Mouse (Mus musculus): ENCODE measurements around the gene Cilp2.

The Cilp2 gene

GRCm38 (mm10) chr8:69887289-69888243 is at the start of gene Cilp2:
Gene Cilp2, minus strand, starts transcription at chr8:69887687.
- in situ Hi-C loops (cut with MboI, MseI) = no loop called here

DNA sequence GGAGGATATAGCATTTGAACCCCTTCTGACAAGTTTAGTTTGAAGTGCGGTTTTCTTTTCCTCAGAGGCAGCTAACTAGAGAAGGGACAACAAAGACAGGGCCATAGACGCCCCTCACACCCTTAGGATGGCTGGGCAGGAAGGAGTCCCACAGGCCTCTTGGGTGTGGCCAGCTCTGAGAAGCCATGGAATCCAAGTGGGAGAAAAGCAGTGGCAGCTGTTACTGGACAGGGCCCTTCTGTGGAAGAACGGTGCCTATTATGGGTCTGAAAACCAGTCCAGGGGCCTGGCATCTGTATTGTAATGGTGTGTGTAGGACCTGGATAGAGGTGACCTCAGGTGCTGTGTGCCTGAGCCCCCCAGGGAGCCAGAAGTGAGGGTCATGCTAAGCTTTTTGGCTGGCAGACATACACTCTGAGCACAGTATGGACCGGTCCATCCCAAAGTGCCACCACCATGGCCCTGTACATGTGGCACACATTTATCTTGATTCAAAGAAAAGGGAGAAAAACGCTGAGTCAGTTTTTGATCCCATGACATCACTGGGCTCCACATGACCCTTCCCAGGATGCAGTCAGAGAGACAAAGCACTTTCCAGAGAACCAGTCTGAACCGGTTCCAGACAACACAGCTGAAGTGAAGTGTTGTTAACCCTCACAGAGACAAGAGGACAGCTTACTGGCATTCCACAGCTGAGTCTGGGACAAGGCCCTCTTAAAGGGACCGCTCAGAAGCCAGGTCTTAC is 48.7 kb upstream of the Cilp2 start:
- in situ Hi-C loops (cut with MboI, MseI) = no loop called here

- in situ Hi-C loops (cut with MboI, MseI) = no loop called here
These were observed 47.9 kb upstream of the Cilp2 start for GRCm38 (mm10) chr8:69935431-69935830.

GRCm38 (mm10) chr8:69934582-69934981 is 47.1 kb upstream of the Cilp2 start:
- in situ Hi-C loops (cut with MboI, MseI) = loop anchor here in 1 of 2 experiments (5.0 kb wide), 1 partner anchor 33 kb away; no protein-coding TSS in a partner anchor

GRCm38 (mm10) chr8:69933811-69934210 is 46.3 kb upstream of the Cilp2 start:
- in situ Hi-C loops (cut with MboI, MseI) = loop anchor here in 1 of 2 experiments (5.0 kb wide), 1 partner anchor 33 kb away; no protein-coding TSS in a partner anchor

DNA sequence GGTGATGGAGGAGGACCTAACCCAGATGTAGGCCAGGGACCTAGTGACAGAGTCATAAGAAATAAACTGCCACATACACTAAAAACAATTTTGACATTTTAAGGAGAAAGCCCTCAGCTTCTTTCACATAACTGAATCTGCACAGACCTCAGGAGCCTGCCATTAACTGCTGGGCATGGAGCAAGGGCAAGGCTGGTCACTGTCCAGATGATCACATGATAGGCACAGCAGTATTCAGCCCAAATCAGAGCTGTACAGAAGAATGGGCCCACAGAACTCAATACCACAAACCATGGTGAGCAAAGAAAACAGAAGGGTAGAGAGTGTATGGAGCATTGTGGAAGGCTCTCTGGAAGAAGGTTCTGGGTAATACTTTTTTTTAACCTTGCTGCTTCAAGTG is 39.4 kb upstream of the Cilp2 start:
- in situ Hi-C loops (cut with MboI, MseI) = loop anchor here (5.0 kb wide), 3 partner anchors 40 to 235 kb away; no protein-coding TSS in a partner anchor

DNA sequence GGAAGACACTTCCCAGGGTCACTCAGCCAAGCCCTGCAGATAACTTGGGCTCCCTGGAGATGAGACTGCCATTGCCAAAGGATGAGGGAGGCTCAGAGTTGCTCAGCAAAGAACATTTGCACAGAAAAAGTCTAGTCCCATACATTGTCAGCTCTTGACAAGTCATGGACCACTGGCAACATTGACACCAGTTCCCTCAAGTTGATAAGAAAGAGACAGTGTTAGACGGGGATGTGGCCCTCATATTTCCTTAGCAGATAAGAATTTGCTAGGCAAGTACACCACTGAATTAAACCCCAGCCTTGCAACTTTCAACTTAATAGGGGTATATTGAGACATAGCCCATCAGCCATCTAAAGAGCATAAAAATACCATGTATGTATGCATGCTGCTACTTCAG is 36.5 kb upstream of the Cilp2 start:
- in situ Hi-C loops (cut with MboI, MseI) = loop anchor here in 1 of 2 experiments (5.0 kb wide), 1 partner anchor 73 kb away; the partner anchor contains the start of gene Gatad2a

DNA sequence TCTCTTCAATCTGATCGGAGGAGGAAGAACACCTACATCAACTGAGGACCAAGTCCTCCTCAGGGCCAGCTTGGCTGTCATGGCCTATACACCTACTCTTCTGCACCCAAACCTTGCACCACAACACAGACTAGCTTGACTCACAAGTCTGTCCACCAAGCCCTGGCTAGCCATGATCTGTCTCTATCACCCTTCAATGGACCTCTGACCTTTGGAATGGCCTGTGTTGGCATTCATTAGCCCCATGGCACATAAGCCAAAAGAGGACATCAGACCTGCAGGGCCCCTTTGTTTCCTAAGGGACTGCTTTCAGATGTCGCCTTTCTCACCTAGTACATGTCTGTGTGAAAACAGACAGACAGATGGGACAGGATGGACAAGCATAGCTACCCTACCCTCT is 33.7 kb upstream of the Cilp2 start:
- in situ Hi-C loops (cut with MboI, MseI) = loop anchor here in 1 of 2 experiments (5.0 kb wide), 1 partner anchor 76 kb away; the partner anchor contains the start of gene Gatad2a

DNA sequence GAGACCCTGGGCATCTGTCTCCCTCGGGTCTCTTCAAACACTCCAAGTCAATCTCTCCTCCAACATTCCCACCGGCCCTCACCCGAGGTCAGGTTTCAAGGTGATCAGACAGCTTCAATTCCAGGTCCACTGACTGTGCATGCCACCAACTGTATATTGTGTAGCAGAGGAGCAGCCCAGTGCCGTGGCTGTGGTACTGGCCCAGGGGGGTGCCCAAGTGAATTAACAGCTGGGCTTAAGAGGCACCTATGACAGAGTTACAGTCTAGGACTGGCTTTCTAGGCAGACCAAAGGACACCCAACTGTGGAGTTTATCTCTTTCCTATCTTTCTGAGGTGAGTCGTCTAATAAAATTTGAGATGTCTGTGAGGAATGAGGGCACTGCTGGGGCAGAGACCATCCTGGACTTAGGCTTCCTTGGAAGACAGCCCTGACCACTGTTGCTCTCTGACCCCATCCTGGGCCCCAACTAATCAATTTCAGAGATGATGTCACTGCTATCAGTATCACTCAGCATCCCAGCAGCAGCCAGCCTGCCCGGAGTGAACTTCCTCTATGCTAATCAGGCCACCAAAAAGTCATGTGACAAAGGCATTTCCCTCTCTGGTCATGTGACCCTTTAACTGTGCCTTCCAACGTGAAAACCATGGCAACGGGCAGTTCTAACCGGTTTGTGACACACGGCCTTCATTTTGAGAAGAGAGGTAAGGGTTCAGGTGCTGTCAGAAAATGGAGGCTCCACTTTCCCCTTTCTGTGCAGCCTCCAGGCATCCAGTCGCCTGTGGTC is 32.6 kb upstream of the Cilp2 start:
- in situ Hi-C loops (cut with MboI, MseI) = loop anchor here in 1 of 2 experiments (5.0 kb wide), 1 partner anchor 77 kb away; the partner anchor contains the start of gene Gatad2a

- in situ Hi-C loops (cut with MboI, MseI) = no loop called here
These were observed 31.5 kb upstream of the Cilp2 start for GRCm38 (mm10) chr8:69919010-69919409.

DNA sequence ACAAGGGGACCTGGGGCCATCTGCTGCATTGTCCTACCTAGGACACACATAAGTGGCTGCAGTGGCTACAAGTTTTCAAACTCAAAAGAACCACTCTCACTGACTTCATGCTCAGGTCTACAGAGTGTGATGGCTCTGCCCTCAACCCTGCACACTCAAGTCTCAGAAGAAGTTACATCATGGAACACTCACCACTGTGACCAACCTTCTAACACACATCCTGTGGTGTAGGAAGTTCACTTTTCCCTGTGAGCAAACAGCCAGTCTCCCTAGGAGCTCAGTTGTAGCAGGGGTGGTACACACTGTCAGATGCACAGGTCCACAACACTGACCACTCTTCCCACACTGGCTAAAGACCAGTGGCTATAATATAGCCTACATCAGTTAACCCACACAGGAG is 31.0 kb upstream of the Cilp2 start:
- in situ Hi-C loops (cut with MboI, MseI) = no loop called here

DNA sequence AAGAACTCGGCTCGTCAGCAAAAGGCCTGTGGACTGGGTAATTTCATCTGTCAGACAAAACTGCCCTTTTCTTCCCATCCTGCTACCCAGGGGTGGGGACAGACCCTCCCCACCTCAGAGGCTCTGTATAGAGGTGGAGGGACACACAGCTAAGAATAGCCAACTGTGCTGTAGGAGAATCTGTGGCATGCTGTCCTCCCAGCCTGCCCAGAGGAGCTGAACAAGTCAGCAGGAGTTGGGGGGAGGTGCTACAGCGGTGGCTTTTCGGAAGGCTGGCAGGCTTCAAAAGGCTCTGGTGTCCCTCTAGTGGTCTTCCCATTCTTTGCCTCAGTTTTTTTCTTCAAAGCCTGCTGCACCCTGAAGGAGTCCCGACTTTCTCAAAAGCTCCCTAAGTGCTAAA is 28.3 kb upstream of the Cilp2 start:
- in situ Hi-C loops (cut with MboI, MseI) = no loop called here

DNA sequence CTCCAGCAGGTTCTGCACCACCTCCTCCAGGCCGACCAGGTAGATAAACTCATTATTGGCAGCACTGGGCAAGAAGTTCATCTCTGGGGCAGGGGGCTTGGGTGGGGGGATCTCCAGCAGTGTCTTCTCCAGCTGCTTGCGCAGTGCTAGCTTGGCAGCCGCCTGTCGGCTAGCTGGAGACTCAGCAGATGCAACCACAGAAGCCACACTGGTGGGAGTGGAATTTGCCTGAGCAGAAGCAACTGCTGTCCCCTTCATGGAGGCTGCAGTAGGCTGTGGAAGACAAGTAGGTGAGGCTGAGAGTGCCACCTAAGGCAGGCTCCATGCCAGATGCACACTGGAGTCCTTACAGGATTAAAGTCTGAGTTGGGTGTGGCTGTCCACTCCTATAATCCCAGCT is 27.0 kb upstream of the Cilp2 start:
- in situ Hi-C loops (cut with MboI, MseI) = no loop called here

DNA sequence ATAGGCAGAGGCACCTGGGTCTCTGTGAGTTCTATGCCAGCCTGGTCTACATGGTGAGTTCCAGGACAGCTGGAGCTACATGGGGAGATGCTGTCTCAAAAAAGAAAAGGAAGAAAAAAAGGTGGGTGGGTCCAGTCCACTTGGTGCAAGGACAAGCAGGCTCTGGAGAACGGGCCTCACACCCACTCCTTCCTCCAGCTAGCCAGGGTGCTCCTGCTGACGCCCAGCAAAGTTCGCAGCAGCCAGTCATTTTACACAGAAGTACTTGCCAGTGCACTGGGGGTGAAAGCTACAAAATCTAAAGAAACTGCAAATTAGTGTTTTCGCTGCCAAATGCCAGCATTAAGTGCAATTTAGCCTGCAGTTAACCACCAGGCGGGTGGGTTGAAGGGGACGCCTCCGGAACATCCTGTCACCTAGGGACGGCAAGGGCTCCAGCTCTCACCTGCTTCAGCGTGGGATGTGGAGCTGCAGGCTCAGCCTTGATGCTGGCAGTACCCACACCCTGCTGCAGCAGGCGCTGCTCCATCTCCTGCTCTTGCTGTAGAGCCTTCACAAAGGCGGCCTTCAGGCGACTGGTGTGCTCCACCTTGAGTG is 25.1 kb upstream of the Cilp2 start:
- in situ Hi-C loops (cut with MboI, MseI) = no loop called here

GRCm38 (mm10) chr8:69911917-69912316 is 24.4 kb upstream of the Cilp2 start:
- in situ Hi-C loops (cut with MboI, MseI) = no loop called here

GRCm38 (mm10) chr8:69907106-69907505 is 19.6 kb upstream of the Cilp2 start:
- in situ Hi-C loops (cut with MboI, MseI) = no loop called here

GRCm38 (mm10) chr8:69906260-69906659 is 18.8 kb upstream of the Cilp2 start:
- in situ Hi-C loops (cut with MboI, MseI) = no loop called here

DNA sequence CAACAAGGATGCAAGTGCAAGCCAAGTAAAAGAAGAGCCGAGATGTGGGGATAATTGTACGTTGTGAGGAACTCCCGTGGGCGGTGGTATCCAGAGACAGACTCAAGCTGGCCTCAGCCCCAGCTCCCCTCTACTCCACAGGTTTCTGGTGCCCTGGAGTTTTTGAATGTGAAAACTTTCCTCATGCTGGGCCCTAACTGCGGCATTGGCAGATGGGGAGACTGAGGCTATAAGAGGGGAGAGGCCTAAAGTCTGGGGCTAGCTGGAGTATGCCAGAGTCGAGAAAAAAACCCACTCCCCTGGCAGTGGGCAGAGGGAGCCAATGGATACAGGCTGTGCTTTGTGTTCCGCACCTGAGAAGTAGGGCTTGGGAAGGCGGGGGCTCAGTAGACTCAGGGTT is 16.6 kb upstream of the Cilp2 start:
- in situ Hi-C loops (cut with MboI, MseI) = no loop called here

DNA sequence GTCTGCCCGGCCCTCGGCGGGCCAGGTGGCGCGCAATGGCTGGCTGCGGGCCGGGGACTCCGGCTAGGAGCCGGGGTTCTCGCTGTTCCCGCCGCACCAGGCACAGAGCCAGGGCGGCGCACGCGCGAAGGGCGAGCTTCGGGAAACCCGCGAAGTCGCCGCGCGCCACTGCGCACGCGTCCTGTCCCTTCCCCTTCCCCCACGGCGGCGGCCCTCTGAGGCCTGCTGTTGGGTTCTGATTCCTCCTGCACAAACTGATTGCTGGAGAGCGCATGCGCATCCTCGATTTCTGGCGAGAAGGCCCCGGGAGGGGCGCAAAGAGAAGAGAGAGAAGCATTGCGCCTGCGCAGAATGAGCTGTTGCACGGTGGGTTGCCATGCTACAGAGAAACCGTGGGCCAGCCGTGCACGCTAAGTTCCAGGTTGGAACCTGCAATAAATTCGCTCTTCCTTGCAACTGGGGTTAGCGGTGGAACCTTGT is 15.6 kb upstream of the Cilp2 start:
- in situ Hi-C loops (cut with MboI, MseI) = no loop called here

DNA sequence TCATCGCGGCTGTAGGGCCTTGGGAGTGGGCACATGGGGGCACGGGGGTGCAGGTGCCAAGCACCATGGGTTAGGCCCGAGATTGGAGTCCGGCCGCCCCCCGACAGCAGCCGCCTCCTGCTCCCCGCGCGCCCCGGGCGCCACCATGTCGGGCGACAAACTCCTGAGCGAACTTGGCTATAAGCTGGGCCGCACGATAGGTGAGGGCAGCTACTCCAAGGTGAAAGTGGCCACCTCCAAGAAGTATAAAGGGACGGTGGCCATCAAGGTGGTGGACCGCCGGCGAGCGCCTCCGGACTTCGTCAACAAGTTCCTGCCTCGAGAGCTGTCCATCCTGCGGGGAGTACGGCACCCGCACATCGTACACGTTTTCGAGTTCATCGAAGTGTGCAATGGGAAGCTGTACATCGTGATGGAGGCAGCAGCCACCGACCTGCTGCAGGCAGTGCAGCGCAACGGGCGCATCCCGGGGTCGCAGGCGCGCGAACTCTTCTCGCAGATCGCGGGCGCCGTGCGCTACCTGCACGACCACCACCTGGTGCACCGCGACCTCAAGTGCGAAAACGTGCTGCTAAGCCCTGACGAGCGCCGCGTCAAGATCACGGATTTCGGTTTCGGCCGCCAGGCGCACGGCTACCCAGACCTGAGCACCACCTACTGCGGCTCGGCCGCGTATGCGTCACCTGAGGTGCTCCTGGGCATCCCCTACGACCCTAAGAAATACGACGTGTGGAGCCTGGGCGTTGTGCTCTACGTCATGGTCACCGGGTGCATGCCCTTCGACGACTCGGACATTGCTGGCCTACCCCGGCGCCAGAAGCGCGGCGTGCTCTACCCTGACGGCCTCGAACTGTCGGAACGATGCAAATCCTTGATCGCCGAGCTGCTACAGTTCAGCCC is 14.9 kb upstream of the Cilp2 start, which contains the start of the genes Tssk6, Ndufa13 and Yjefn3:
Gene Tssk6 (plus strand): TSS at position 22 of the 900 bp plus-strand sequence.
Gene Ndufa13 (minus strand): TSS at position 396 of the 900 bp plus-strand sequence.
Gene Yjefn3 (minus strand): TSS at position 550 of the 900 bp plus-strand sequence.
- in situ Hi-C loops (cut with MboI, MseI) = no loop called here
